Mouse (Mus musculus) lung, adult 2 months (tissue): Measurements from ENCODE around the gene Pot1a.

Experiments used
- CTCF ChIP-seq: fragments of 200-500 bp; IDR thresholded peaks from 2 replicates; pipeline ENCODE4 v1.5.1; 2011; ENCODE audit warnings: mild to moderate bottlenecking, low read length, control low read depth; ENCODE audit not compliant: insufficient read depth
- POLR2A ChIP-seq: fragments of 200-500 bp; IDR thresholded peaks from 2 replicates; pipeline ENCODE4 v1.6.1; 2011; ENCODE audit warnings: low read depth, mild to moderate bottlenecking, control low read depth, low read length, borderline replicate concordance; ENCODE audit errors: extremely low read depth

- TF ChIP-seq CTCF (no peak), POLR2A (no peak)
Observed at GRCm38 (mm10) chr6:25699956-25700355, 109.1 kb downstream of the Pot1a start.
